Mouse (Mus musculus) kidney, postnatal 0 days (tissue): ENCODE results near the gene Rnf5. TPM values are rescaled to one million over a fixed set of nuclear protein-coding genes. Genes with fewer than 3 reads are reported as not detected.

ENCODE experiments used
- ATAC-seq: fragments of 200-750 bp; cut with Nextera tagmentation; replicated peaks from 2 replicates; pipeline ENCODE4 v1.8.0; 2017; ENCODE audit warnings: low read depth, moderate number of reproducible peaks, moderate TSS enrichment, moderate library complexity; ENCODE audit not compliant: low FRiP score
- DNase-seq: peaks from one replicate; pipeline ENCODE4 v3.0.0-alpha.2; 2016; ENCODE audit warnings: low spot score
- H3K27ac ChIP-seq: fragments of 300-500 bp; sonication (generic); 2 replicates; pipeline ENCODE4 v1.5.1; 2014; ENCODE audit warnings: mild to moderate bottlenecking
- H3K27me3 ChIP-seq: fragments of 300-500 bp; sonication (generic); 2 replicates; pipeline ENCODE4 v1.6.1; 2014; ENCODE audit warnings: low read length, mixed read lengths; ENCODE audit not compliant: insufficient read depth
- H3K36me3 ChIP-seq: fragments of 300-500 bp; sonication (generic); 2 replicates; pipeline ENCODE4 v1.6.1; 2014; ENCODE audit warnings: low read length, mixed read lengths; ENCODE audit not compliant: insufficient read depth
- H3K4me1 ChIP-seq: fragments of 300-500 bp; sonication (generic); replicated peaks from 2 replicates; pipeline ENCODE4 v1.6.1; 2014; ENCODE audit warnings: antibody characterized with exemption, low read length, mixed read lengths; ENCODE audit not compliant: insufficient read depth
- H3K4me2 ChIP-seq: fragments of 300-500 bp; sonication (generic); 2 replicates; pipeline ENCODE4 v1.6.1; 2014; ENCODE audit warnings: mild to moderate bottlenecking, low read length, moderate library complexity, mixed read lengths
- H3K4me3 ChIP-seq: fragments of 300-500 bp; sonication (generic); replicated peaks from 2 replicates; pipeline ENCODE4 v1.5.1; 2014; ENCODE audit warnings: low read depth, low read length
- H3K9ac ChIP-seq: fragments of 300-500 bp; sonication (generic); 2 replicates; pipeline ENCODE4 v1.6.1; 2014; ENCODE audit warnings: low read depth, low read length
- H3K9me3 ChIP-seq: fragments of 300-500 bp; sonication (generic); replicated peaks from 2 replicates; pipeline ENCODE4 v1.6.1; 2016; ENCODE audit warnings: low read length, inconsistent platforms, mixed read lengths
- CTCF ChIP-seq: IDR thresholded peaks from 2 replicates; pipeline ENCODE4 v1.5.1; 2016; ENCODE audit warnings: antibody characterized with exemption, low read depth, mild to moderate bottlenecking, moderate library complexity
- WGBS: fragments of 180-500 bp; shearing (Covaris S2); extraction: QIAGEN DNeasy Blood & Tissue Kit; methylation state at CpG from one replicate; pipeline ENCODE4 v1.1.7; 2014; 5-methylcytosine and 5-hydroxymethylcytosine counted together
- polyA plus RNA-seq: library from polyadenylated mRNA; unstranded; fragments of >200 nt; fragmentation: Nextera tagmentation; extraction: Ambion mirVana; gene quantifications from 2 replicates; pipeline ENCODE4 v1.2.1, GENCODE M21; 2015

Rnf5 gene
- polyA plus RNA-seq, 1 experiment from 2014 or later = 154 TPM

- Histone ChIP-seq H3K4me3 (0 out of 2 replicates have a peak overlapping the region, but pooled peaks have one; percentile 99), H3K4me2 (peak overlapping the region; percentile 83; the same call in 1 of the 2 replicates), H3K27me3 (no peaks in the 10 kb centered on the region), H3K9me3 (no peaks in the 10 kb centered on the region), H3K9ac (no peak overlapping the region), H3K36me3 (peaks cover 39% of the 10 kb centered on the region), H3K27ac (no peak overlapping the region), H3K4me1 (peaks cover 15% of the 10 kb centered on the region)
- ATAC-seq (no peak), DNase-seq (no peak)
- 70% methylated on average over 16 of the region's 16 CpGs for WGBS
- TF ChIP-seq CTCF = no peak
These were observed 44.8 kb upstream of the Rnf5 start for GRCm38 (mm10) chr17:34648141-34648890.

DNA sequence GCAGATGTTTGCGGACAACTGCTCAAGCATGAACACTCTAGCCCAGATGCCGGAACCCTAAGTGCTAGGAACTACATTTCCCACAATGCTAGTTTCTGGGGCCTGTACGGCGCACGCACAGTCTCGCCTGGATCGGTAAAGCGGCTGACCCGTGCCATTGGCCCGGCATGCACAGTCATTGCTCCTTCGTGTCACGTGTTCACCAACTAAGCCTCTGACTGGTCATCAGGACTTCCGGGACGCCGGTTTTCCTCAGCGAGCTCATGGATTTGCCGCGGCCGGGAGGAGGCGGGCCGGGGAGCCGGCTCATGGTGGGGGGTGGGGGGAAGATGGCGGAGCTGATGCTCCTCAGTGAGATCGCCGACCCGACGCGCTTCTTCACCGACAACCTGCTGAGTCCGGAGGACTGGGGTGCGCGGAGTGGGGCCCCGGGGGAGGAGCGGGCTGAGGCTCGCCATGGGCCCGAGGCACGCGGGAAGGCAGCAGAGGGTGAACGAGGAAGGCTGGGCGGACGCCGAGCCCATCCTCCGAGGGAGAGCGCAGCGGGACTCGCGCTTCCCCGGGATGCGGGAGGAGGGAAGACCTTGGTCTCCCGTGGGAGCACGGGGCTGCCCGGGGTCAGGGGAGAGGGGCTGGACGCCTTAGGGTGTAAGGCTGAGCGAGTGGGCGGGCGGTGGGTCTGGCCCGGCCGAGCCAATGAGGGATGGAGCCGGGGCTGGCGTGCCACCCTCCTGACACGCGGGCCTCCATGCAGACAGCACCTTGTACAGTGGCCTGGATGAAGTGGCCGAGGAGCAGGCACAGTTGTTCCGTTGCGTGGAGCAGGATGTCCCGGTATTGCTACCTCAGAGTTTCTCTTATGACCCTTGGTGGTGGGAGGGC is 43.7 kb upstream of the Rnf5 start, which contains the start of gene Atf6b:
TSS of gene Atf6b (plus strand) at position 241 of the 882 bp plus-strand sequence.
- under 1% methylated on average over 60 of the region's 66 CpGs for WGBS
- peak within 1 kb of the TSS; percentile 99 for H3K4me3 ChIP-seq

GRCm38 (mm10) chr17:34645831-34646511 is 42.5 kb upstream of the Rnf5 start:
- H3K36me3 ChIP-seq = peaks cover 18% of the 10 kb centered on the region; the same call in 1 of the 2 replicates
- H3K4me3 ChIP-seq = no peak overlapping the region
- no peaks in the 10 kb centered on the region for H3K9me3 ChIP-seq
- no peak overlapping the region for H3K9ac ChIP-seq
- H3K27me3 ChIP-seq = no peaks in the 10 kb centered on the region
- DNase-seq = no peak
- no peak overlapping the region for H3K27ac ChIP-seq
- peak overlapping the region; percentile 77 for H3K4me2 ChIP-seq
- TF ChIP-seq CTCF = no peak
- WGBS = 87% methylated on average over 30 of the region's 30 CpGs
- peaks cover 19% of the 10 kb centered on the region for H3K4me1 ChIP-seq
- ATAC-seq = no peak

More for the DNA sequence above, 43.7 kb upstream of the Rnf5 start, which contains the start of gene Atf6b:
- Histone ChIP-seq H3K4me2 (peak within 1 kb of the TSS; percentile 83), H3K27ac (peak within 1 kb of the TSS; percentile 69), H3K9ac (peak within 1 kb of the TSS; percentile 85), H3K27me3 (no peaks in the 10 kb centered on the region), H3K9me3 (no peaks in the 10 kb centered on the region), H3K4me1 (peaks cover 15% of the 10 kb centered on the region), H3K36me3 (peaks cover 29% of the 10 kb centered on the region)
- peak; percentile 96 for ATAC-seq
- TF ChIP-seq CTCF = no peak; the same call in 1 of the 2 replicates
- DNase-seq = peak; percentile 99

DNA sequence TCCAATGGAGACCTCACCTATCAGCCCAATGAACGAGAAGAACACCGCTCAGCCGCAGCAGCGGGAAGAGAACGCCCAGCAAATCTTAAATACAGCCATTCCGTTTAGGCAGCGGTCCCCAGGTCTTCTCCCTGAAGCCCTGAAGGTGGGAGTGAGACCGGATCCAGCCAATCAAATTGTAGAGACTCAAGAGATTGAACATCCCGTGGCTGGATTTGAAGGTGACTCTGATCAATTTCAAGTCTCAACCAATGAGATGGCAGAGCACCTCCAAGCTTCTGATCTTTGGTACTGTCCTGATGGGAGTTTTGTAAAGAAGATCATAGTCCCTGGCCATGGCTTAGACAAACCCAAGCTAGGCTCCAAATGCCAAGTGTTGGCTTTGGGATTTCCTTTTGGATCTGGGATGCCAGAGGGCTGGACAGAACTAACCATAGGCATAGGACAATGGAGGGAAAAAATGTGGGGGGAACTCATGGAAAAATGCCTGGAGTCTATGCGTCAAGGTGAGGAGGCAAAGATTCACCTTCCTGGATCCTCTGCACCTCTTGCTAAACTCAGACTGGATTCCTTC is 41.9 kb upstream of the Rnf5 start:
- Histone ChIP-seq H3K27me3 (no peaks in the 10 kb centered on the region), H3K4me1 (peaks cover 24% of the 10 kb centered on the region), H3K4me2 (peak overlapping the region; percentile 77), H3K36me3 (peaks cover 12% of the 10 kb centered on the region; the same call in 1 of the 2 replicates), H3K27ac (peak overlapping the region; percentile 79; the same call in 1 of the 2 replicates), H3K9me3 (no peaks in the 10 kb centered on the region), H3K4me3 (peak overlapping the region; percentile 51), H3K9ac (peak overlapping the region; percentile 61)
- no peak for TF ChIP-seq CTCF
- DNase-seq (no peak), ATAC-seq (no peak)
- 56% methylated on average over 10 of the region's 10 CpGs for WGBS

DNA sequence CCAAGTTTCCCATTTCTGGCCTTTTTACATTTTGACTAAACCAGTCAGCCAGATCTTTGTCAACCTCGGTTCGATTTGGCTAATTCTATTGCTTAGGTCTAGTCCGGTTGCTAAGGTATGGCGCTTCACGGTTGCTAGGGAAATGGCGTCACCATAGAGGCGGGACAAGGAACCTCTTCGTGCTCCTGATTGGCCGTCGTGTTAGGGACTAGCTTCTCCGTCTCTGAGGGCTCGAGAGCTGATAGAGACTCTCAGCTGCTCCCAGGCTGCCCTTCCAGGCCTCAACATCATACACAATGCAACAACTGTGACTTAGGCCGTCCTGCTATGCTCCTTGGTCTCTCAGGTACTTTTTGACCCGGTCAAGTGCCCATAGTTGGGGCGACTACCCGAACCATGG is 41.1 kb upstream of the Rnf5 start, which contains the start of gene Fkbpl:
TSS of gene Fkbpl (plus strand) at position 157 of the 400 bp plus-strand sequence.
- peak within 1 kb of the TSS; percentile 79 for H3K27ac ChIP-seq
- peaks cover 24% of the 10 kb centered on the region for H3K4me1 ChIP-seq
- no peaks in the 10 kb centered on the region for H3K27me3 ChIP-seq
- WGBS = under 1% methylated on average over 16 of the region's 16 CpGs
- ATAC-seq (peak; percentile 76), DNase-seq (peak; percentile 98)
- peak within 1 kb of the TSS; percentile 51 for H3K4me3 ChIP-seq
- TF ChIP-seq CTCF = no peak
- peak within 1 kb of the TSS; percentile 61 for H3K9ac ChIP-seq
- H3K9me3 ChIP-seq = no peaks in the 10 kb centered on the region
- H3K36me3 ChIP-seq = peaks cover 8% of the 10 kb centered on the region; the same call in 1 of the 2 replicates
- H3K4me2 ChIP-seq = peak within 1 kb of the TSS; percentile 77
